Mouse (Mus musculus) ES-E14 (cell line): ENCODE data around the gene Slc37a4. TPM values are rescaled to one million over a fixed set of nuclear protein-coding genes. Genes with fewer than 3 reads are reported as not detected.

Source experiments
- DNase-seq: peaks from one replicate; pipeline ENCODE4 v3.0.0-alpha.2; 2013; ENCODE audit warnings: low read depth, low spot score
- H3K27ac ChIP-seq: 2 replicates; pipeline ENCODE4 v1.5.1; 2012; ENCODE audit warnings: low read depth, mild to moderate bottlenecking, low read length, moderate library complexity, mixed read lengths; ENCODE audit not compliant: poor library complexity, insufficient read depth, severe bottlenecking
- H3K36me3 ChIP-seq: 2 replicates; pipeline ENCODE4 v1.6.1; 2012; ENCODE audit warnings: mild to moderate bottlenecking, low read length, moderate library complexity, mixed read lengths; ENCODE audit not compliant: control insufficient read depth, poor library complexity, insufficient read depth, severe bottlenecking
- H3K4me1 ChIP-seq, 2 experiments: fragments of 150-350 bp in 1 of 2; sonication (generic) in 1 of 2; 2 replicates each; pipeline ENCODE4 v1.6.1; 2012; ENCODE audit warnings: low read length in 2 of 2, mild to moderate bottlenecking in 1 of 2, mixed read lengths in 1 of 2; ENCODE audit not compliant: control insufficient read depth in 2 of 2, insufficient read depth in 2 of 2, poor library complexity in 1 of 2
- H3K4me3 ChIP-seq, 2 experiments: fragments of 150-350 bp in 1 of 2; sonication (generic) in 1 of 2; 2 replicates each; pipeline ENCODE4 v1.5.1; 2012; ENCODE audit warnings: low read length in 2 of 2, low read depth in 1 of 2, mild to moderate bottlenecking in 1 of 2, mixed read lengths in 1 of 2; ENCODE audit not compliant: insufficient read depth in 1 of 2, poor library complexity in 1 of 2, severe bottlenecking in 1 of 2
- H3K9ac ChIP-seq: 2 replicates; pipeline ENCODE4 v1.6.1; 2012; ENCODE audit warnings: low read depth, mild to moderate bottlenecking, low read length, mixed read lengths; ENCODE audit not compliant: poor library complexity, insufficient read depth, severe bottlenecking
- H3K9me3 ChIP-seq: fragments of 150-350 bp; sonication (generic); 2 replicates; pipeline ENCODE4 v1.6.1; 2012; ENCODE audit warnings: low read depth, mild to moderate bottlenecking, low read length; ENCODE audit not compliant: control insufficient read depth, insufficient read depth
- ZC3H11A ChIP-seq: IDR thresholded peaks from 2 replicates; pipeline ENCODE4 v1.6.1; 2012; ENCODE audit warnings: low read depth, mild to moderate bottlenecking, inconsistent platforms, low read length, borderline replicate concordance
- ZNF384 ChIP-seq: IDR thresholded peaks from 2 replicates; pipeline ENCODE4 v1.6.1; 2012; ENCODE audit warnings: low read depth, low read length, inconsistent platforms
- in situ Hi-C, 2 experiments: fragments of 600-800 bp; cut with MboI; formaldehyde crosslinking; loops; one replicate each; pipeline ENCODE4 v1.15.1; 2025; ENCODE audit warnings: low sequenced_read_pairs in 2 of 2, inconsistent platforms in 1 of 2; ENCODE audit not compliant: unreplicated experiment in 2 of 2
- total RNA-seq: library from RNA; depleted of rRNA; stranded (reverse); fragments of 300-350 nt; gene quantifications from 2 replicates; pipeline ENCODE4 v1.2.3, GENCODE M21; 2012; rRNA removed

Gene Slc37a4
- total RNA-seq, 1 experiment, result 9.8 TPM

DNA sequence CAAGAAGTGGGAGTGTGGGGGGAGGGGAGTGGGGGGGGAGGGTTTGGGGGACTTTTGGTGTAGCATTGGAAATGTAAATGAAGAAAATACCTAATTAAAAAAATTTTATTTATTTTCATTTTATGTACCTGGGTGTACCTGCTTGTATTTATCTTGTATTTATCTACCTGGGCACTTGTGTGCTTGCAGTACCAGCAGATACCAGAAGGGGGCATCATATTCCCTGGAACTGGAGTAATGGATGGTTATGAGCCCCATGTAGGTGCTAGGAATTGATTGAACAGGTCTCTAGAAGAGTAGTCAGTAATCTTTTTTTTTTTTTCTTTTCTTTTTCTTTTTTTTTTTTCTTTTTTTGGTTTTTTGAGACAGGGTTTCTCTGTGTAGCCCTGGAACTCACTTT lies 53.7 kb downstream of the Slc37a4 start:
- no peak overlapping the region for H3K4me3 ChIP-seq
- H3K9ac ChIP-seq, result no peak overlapping the region
- DNase-seq, result peak; percentile 60
- no peak overlapping the region for H3K27ac ChIP-seq
- H3K9me3 ChIP-seq, result no peaks in the 10 kb centered on the region
- in situ Hi-C loops, result loop anchor here in 1 of 2 experiments (5.0 to 10.0 kb wide), 2 partner anchors 52 to 204 kb away; no protein-coding TSS in a partner anchor
- H3K36me3 ChIP-seq, result no peaks in the 10 kb centered on the region
- H3K4me1 ChIP-seq, result peaks cover 0 to 7% of the 10 kb centered on the region in 2 experiments; a peak in 1 of 4 replicates
- TF ChIP-seq ZC3H11A (peak; percentile 5; the same call in 1 of the 2 replicates), ZNF384 (no peak)

Other genes with a start within 250 kb of the Slc37a4 start
- 17.3 and 20.0 TPM in 2 replicates for gene Cbl, start 162.8 kb upstream of the Slc37a4 start, total RNA-seq
- not detected in 2 replicates for gene Ccdc153, start 156.2 kb upstream of the Slc37a4 start, total RNA-seq
- 0.32 and 1.1 TPM in 2 replicates for gene Pdzd3, start 145.4 kb upstream of the Slc37a4 start, total RNA-seq
- 0.63 and 1.1 TPM in 2 replicates for gene Nlrx1, start 128.3 kb upstream of the Slc37a4 start, total RNA-seq
- 0.45 and 0.53 TPM in 2 replicates for gene Abcg4, start 108.2 kb upstream of the Slc37a4 start, total RNA-seq
- gene Hinfp, start 91.2 kb upstream of the Slc37a4 start, total RNA-seq, result 29.1 and 38.3 TPM in 2 replicates
- gene C2cd2l, start 76.6 kb upstream of the Slc37a4 start, total RNA-seq, result 9.0 and 13.9 TPM in 2 replicates
- 16.3 and 17.9 TPM in 2 replicates for gene Dpagt1, start 70.8 kb upstream of the Slc37a4 start, total RNA-seq
- gene H2afx, start 62.2 kb upstream of the Slc37a4 start, total RNA-seq, result 967 and 1,137 TPM in 2 replicates
- 69.9 and 71.3 TPM in 2 replicates for gene Hmbs, start 52.6 kb upstream of the Slc37a4 start, total RNA-seq
- 35.0 and 35.8 TPM in 2 replicates for gene Vps11, start 35.2 kb upstream of the Slc37a4 start, total RNA-seq
- gene Hyou1, start 17.4 kb upstream of the Slc37a4 start, total RNA-seq, result 246 and 320 TPM in 2 replicates
- gene Rps25, start 10.3 kb downstream of the Slc37a4 start, total RNA-seq, result 1,792 and 2,115 TPM in 2 replicates
- gene Trappc4, start 10.7 kb downstream of the Slc37a4 start, total RNA-seq, result 88.2 and 95.1 TPM in 2 replicates
- 38.3 and 57.0 TPM in 2 replicates for gene Ccdc84, start 21.7 kb downstream of the Slc37a4 start, total RNA-seq
- gene Foxr1, start 44.3 kb downstream of the Slc37a4 start, total RNA-seq, result 0.79 and 1.9 TPM in 2 replicates
- 0.31 and 1.1 TPM in 2 replicates for gene Upk2, start 58.1 kb downstream of the Slc37a4 start, total RNA-seq
- 4.9 and 6.7 TPM in 2 replicates for gene Bcl9l, start 86.0 kb downstream of the Slc37a4 start, total RNA-seq
- gene Cxcr5, start 165.0 kb downstream of the Slc37a4 start, total RNA-seq, result 0.21 and 0.31 TPM in 2 replicates
- gene Ddx6, start 208.0 kb downstream of the Slc37a4 start, total RNA-seq, result 34.9 and 52.7 TPM in 2 replicates